Mouse (Mus musculus) C2C12 (cell line): ENCODE data around the gene Olfr1418.

ENCODE experiments used
- CTCF ChIP-seq: IDR thresholded peaks from one replicate; pipeline ENCODE4 v1.5.1; 2011; ENCODE audit not compliant: control insufficient read depth, insufficient read depth, insufficient read length
- MAX ChIP-seq: IDR thresholded peaks from one replicate; pipeline ENCODE4 v1.6.1; 2011; ENCODE audit warnings: mild to moderate bottlenecking, control low read depth

- TF ChIP-seq CTCF (no peak), MAX (no peak)
Measured at GRCm38 (mm10) chr19:11804423-11804822, 56.4 kb downstream of the Olfr1418 start.
